Mouse (Mus musculus) embryonic fibroblast, embryonic 13.5 days (primary cell): ENCODE measurements around the gene Shisal1. TPM values are rescaled to one million over a fixed set of nuclear protein-coding genes. Genes with fewer than 3 reads are reported as not detected.

Source experiments
- H3K27ac ChIP-seq: 2 replicates; pipeline ENCODE4 v1.5.1; 2012; ENCODE audit warnings: low read length, control low read depth, inconsistent platforms; ENCODE audit not compliant: insufficient read depth
- H3K4me1 ChIP-seq: 2 replicates; pipeline ENCODE4 v1.6.1; 2011; ENCODE audit warnings: low read length; ENCODE audit not compliant: control insufficient read depth, insufficient read depth
- H3K4me3 ChIP-seq: 2 replicates; pipeline ENCODE4 v1.5.1; 2011; ENCODE audit warnings: mild to moderate bottlenecking, control low read depth, low read length; ENCODE audit not compliant: insufficient read depth
- CTCF ChIP-seq: IDR thresholded peaks from 2 replicates; pipeline ENCODE4 v1.5.1; 2011; ENCODE audit warnings: mild to moderate bottlenecking, control low read depth, low read length, moderate library complexity, borderline replicate concordance; ENCODE audit not compliant: insufficient read depth
- POLR2A ChIP-seq: IDR thresholded peaks from 2 replicates; pipeline ENCODE4 v1.6.1; 2011; ENCODE audit warnings: low read depth, mild to moderate bottlenecking, control low read depth, low read length, moderate library complexity
- polyA plus RNA-seq: library from polyadenylated mRNA; stranded (reverse); fragments of >200 nt; gene quantifications from 2 replicates; pipeline ENCODE4 v1.2.4, GENCODE M21; 2011; ENCODE audit warnings: low read depth; ENCODE audit not compliant: missing spikeins, insufficient read length

Shisal1 gene
- polyA plus RNA-seq, 1 experiment, result 0.35 TPM

DNA sequence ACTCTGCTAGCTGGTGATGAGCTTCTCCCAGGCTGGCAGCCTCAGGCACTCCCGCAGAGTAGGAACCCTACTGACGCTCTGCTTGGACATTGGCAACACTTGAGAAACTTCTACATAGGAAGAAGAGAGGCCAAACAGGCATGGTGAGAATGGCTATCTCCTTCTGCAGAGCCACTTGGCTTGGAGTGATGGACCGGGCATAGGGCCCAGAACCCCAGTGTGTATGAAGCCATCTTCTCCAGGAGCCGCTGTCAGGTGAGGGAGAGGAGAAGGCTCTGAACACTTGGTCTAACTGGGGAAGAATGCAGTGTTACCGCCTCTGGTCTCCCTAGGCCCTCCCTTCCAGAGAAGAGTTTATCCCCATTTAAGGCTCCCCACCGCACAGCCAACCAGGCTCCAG is 19.3 kb downstream of the Shisal1 start:
- TF ChIP-seq CTCF, result no peak
- no peak for TF ChIP-seq POLR2A
- Histone ChIP-seq H3K4me1 (no peaks in the 10 kb centered on the region), H3K27ac (no peak overlapping the region), H3K4me3 (no peak overlapping the region)

DNA sequence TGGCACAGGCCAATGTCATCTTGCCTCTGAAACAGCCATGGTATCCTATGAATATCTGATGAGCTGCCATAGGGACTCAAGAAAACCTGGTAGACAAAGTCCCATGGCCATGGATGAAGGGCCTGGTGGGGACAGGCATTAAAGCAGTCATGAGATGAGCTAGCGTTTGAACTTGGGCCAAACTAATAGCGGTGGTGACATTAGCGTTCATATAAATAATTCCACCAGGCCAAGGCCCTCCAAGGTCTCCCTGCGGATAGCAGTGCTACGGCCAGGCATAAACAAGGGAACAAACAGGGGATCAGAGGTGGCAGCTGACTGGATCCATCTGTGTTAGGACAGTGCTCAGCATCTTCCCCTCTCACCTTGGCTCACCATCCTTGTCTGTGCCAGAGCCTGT is 21.2 kb downstream of the Shisal1 start:
- no peak for TF ChIP-seq POLR2A
- no peak for TF ChIP-seq CTCF
- no peak overlapping the region for H3K4me3 ChIP-seq
- H3K27ac ChIP-seq, result no peak overlapping the region
- H3K4me1 ChIP-seq, result no peaks in the 10 kb centered on the region

DNA sequence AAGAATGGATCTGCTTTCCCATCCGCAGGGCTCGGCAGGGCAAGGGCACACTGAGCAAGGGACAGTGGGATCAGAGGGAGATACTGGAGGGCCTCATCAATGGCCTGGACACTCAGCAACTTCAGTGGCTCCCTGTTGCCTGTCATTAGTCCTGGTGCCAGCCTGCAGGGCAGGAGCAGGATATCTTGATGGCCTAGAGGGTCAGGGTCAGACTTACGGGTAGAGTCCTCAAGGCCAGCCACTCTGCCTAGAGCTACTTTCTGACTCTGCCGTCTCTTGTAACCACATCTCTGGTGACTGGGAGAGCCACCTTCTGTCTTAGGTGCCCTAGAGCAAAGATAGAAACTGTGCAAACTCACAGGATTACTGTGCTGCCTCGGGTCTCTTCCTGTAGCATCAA is 23.1 kb downstream of the Shisal1 start:
- TF ChIP-seq POLR2A, result no peak
- no peak for TF ChIP-seq CTCF
- Histone ChIP-seq H3K4me1 (no peaks in the 10 kb centered on the region), H3K4me3 (no peak overlapping the region), H3K27ac (no peak overlapping the region)

DNA sequence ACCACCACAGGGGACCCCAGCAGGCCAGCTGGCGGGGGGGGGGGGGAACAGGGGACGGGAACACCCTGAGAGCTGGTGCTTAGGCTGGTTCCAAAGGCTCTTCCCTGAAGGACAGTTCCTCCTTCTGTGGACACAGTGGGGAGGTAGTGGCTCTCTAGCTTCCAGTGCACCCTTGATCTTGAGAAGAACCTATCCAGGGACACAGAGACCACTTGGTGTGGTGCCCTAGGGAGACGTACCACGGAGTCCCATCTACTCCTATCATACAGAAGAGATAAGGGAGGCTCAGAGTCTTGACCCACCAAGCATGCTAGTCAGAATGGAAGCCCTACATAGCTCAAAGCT is 28.7 kb downstream of the Shisal1 start:
- Histone ChIP-seq H3K27ac (no peak overlapping the region), H3K4me1 (no peaks in the 10 kb centered on the region), H3K4me3 (no peak overlapping the region)
- TF ChIP-seq CTCF, result no peak
- no peak for TF ChIP-seq POLR2A

DNA sequence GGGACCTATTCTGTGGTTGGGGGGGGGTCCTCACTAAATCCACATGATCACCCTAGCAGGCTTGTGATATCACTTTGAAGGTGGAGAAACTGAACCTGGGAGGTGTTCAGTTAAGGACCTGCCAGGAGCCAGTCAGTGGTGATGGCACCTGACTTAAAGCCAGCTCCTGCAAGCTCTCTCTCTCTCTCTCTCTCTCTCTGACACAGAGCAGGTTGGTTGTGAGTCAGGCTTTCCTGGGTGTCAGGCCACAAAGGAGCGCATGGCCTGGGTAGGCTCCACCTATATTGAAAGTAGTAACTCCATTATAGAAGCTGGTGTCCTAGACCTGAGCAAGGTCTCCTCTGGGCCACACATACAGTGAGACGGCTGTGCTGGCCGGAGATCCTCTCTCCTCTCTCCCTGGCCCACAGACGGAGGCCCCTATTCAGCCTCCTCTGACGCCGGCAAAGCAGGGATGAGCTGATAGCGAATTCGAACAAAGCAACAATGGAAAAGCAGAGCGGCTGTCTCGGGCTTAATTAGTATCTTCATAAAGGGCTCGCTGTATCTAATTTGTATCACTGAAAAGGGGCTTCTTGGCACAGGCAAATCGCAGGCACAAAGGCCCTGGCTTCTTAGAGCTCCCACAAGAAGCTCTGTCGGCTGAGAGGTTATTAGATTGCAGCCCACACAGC is 29.2 kb downstream of the Shisal1 start:
- H3K27ac ChIP-seq, result no peak overlapping the region
- H3K4me3 ChIP-seq, result no peak overlapping the region
- H3K4me1 ChIP-seq, result no peaks in the 10 kb centered on the region
- TF ChIP-seq CTCF (no peak), POLR2A (no peak)

DNA sequence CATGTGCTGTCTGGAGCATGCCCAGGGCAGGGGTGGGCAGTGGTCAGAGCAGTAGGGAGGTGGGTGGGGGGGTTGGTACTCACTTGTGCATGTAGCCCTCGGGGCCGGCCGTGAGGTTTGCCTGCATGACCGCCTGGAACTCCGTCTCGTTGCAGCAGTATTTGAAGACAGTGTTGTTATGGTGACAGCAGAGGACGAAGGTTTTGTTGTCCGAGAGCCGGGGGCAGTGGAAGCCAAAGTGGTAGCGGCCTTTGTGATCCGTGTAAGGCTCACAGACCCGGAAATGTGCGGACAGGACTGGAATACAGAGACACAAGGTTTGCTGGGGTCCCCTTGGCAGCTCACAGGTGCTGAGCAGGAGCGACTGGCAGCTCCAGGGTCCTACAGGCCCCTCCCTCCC is 29.9 kb downstream of the Shisal1 start:
- Histone ChIP-seq H3K27ac (no peak overlapping the region), H3K4me1 (no peaks in the 10 kb centered on the region), H3K4me3 (no peak overlapping the region)
- TF ChIP-seq CTCF (no peak), POLR2A (no peak)

DNA sequence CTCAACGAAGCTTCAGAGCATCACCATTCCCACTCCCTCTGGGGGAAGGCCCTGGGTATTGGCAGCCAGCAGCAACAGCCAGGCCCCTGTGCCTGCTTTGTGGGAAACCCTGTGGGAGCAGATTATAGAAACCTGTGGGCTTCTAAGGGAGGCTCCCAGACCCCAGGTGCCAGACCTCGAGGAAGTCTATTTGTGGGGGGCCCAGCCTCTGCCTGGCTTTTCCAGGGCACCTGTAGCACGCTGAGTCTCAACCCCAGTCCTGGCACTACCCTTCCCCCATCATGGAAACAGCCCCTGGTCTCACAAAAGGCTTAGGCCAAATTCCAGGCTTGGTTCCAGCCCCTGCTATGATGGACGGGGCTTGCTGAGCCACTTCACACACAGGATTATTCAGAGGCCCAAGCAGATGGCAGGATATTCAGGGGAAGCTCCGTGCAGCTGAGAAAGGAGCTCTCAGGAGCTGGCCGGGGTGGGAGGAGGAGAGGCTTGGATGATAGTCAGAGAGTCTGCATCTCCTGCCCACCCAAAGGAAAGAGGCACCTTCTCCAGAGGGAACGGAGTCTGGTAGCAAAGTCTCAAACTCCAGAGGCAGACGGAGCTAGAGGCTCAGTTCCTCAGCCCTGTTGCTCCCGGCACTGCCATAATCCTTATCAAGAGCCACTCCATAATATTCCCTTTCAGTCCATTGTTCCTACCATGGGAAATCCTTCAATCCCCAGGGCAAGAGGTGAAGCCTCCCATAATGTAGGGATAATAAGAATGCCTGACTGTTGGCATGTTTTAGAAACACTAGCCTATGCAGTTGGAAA is 32.7 kb downstream of the Shisal1 start:
- H3K4me3 ChIP-seq, result no peak overlapping the region
- TF ChIP-seq POLR2A, result no peak
- TF ChIP-seq CTCF, result no peak
- no peak overlapping the region for H3K27ac ChIP-seq
- H3K4me1 ChIP-seq, result no peaks in the 10 kb centered on the region

DNA sequence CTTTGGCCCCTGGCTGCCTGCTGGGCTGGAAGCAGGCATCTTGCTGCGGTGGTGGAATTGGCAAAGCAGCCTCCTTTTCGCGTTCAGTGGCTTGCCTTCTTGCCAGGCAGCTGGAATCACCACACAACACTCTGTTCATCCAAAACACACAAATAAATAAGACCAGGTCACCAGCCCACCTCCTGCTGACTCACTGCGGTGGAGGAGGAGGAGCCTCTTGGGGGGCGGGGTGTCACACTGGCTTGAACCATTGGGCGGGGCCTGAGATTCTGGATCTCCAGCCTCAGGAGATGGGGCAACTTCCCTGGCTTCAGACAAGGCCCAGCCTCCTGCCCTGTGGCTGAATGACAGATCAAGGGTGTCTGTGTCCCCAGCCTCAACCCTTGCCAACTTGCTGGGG is 34.5 kb downstream of the Shisal1 start:
- Histone ChIP-seq H3K27ac (no peak overlapping the region), H3K4me1 (no peaks in the 10 kb centered on the region), H3K4me3 (no peak overlapping the region)
- TF ChIP-seq CTCF (no peak), POLR2A (no peak)

DNA sequence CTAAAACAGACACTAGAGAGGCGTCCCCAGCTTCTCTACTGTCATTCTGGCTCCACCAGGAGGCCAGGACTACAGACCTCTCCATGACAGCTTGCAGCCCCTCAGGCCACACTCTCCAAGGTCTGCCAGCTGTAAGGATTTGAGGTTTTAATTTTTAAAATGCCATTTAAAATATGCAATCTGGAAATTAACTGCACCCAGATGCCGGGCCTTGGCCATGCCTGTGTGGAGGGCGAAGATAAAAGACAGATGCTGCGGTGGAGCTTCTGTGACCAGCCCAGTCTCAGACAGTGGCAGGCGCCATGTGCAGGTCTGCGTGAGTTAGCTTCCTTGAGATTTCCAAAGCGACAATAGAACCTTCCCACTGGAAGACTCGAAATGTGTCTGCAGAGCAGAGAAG is 36.8 kb downstream of the Shisal1 start:
- Histone ChIP-seq H3K27ac (no peak overlapping the region), H3K4me3 (no peak overlapping the region), H3K4me1 (no peaks in the 10 kb centered on the region)
- TF ChIP-seq CTCF (no peak), POLR2A (no peak)

DNA sequence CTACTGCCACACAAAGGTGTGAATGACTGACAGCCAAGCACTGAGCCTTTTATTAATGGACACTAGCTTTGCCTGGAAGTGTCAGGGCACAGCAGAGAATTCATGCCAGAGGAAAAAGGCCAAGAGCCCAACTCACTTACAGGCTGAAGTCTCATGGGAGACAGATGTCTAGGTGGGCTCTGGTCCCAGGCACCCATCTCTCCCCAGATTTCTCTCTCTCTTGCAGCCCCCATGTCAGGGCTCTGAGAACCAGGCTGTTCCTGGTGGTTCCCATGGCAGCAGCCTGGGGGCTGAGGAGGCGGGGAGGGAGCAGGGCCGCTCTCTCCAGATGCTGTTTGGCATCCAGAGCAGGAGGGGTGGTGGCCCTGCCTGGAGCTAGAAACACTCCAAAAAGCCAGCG is 38.3 kb downstream of the Shisal1 start:
- no peak overlapping the region for H3K4me3 ChIP-seq
- H3K27ac ChIP-seq, result no peak overlapping the region
- no peaks in the 10 kb centered on the region for H3K4me1 ChIP-seq
- TF ChIP-seq CTCF (no peak), POLR2A (no peak)

DNA sequence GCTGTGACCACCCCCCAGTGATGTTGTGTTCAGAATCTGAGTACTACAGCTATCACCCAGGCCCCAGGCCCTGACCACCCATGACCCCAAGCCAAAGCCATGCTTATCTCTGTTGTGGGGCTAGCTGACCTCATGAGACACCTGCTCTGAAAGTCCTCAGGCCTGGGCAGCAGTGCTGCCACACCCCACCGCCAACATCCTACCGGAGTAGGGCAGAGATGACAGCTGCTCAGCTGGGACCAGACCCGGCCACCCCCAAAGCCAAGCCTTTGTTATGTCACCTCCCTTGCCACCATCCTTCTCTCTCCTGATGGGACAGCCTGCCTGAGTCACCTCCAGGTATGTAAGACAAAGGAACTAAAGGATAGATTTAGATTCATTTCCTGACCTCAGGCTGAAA is 41.1 kb downstream of the Shisal1 start:
- TF ChIP-seq POLR2A (no peak), CTCF (no peak)
- Histone ChIP-seq H3K4me3 (no peak overlapping the region), H3K4me1 (no peaks in the 10 kb centered on the region), H3K27ac (no peak overlapping the region)
